ENCODE assay signal across 7 mouse cellular contexts in the genomic region with DNA sequence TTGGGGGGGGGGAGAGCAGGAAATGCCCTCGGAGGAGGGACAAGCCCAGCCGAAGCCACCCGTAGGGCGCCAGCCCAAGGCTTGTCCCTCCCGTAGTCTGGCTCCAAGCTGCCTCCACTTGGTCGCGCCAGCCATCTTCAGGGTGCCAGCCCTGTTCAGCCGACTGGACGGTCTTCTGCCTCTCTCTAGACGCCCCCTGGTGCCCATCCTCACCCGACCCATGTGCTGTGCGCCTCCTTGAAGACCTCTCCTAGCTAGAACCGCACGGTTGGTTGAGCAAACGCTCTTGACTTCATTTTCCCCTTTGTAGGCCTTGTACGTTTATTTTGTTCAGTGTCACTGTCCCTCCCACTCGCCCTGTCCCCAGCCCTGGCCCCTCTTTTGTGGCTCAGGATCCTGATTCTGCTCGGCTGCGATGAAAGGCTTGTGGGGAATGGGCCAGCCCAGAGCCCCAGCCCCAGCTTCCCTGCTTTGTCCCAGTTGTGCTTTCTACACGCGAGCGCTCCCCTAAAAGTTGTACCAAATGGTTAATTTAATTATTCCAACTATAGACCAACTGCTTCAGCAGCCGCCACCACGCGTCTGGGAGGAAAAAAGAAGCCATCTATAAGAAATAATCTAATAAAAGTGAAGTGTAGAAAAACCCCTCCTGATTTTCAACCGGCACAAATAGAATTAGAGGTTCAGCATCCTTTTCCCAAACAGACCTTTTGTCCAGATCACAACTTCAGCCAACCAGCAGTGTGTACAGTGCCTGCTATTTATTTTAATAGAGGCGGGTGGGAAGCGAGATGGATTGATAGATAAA. TPM values are rescaled to one million over a fixed set of nuclear protein-coding genes. Genes with fewer than 3 reads are reported as not detected.
A peak's percentile ranks its signal among the peaks of the same experiment; 100 is the strongest.
DNase-seq lines count a peak whose midpoint lies in the region; ATAC-seq lines count a peak whose summit lies in the region.

No protein-coding gene starts in this region.

- H3K9ac ChIP-seq in intestine, embryonic 15.5 days: no peak overlapping the region

- H3K4me3 ChIP-seq in forebrain, embryonic 10.5 days: peak overlapping the region; percentile 30
- no peak overlapping the region for H3K4me3 ChIP-seq in intestine, embryonic 15.5 days (replicated peaks)

- peaks cover 50% of the 10 kb centered on the region for H3K4me1 ChIP-seq in forebrain, embryonic 10.5 days
- H3K4me1 ChIP-seq in intestine, embryonic 15.5 days (replicated peaks): no peaks in the 10 kb centered on the region

- DNase-seq in lung, postnatal 10 days: peak; percentile 18
- no peak for DNase-seq in lung, postnatal 25 days (ENCODE audit: low spot score)
- peak; percentile 69 for DNase-seq in forebrain, embryonic 10.5 days (ENCODE audit: extremely low spot score, low spot score)
- DNase-seq in retina, embryonic 14.5 days (ENCODE audit: low spot score): peak; percentile 71
- DNase-seq in layer of hippocampus, adult 18-20 months (ENCODE audit: low spot score in 2 of 2): no peak
- no peak for DNase-seq in left cerebral cortex, adult 11 months (ENCODE audit: low spot score)

- H3K36me3 ChIP-seq in forebrain, embryonic 10.5 days (replicated peaks): no peaks in the 10 kb centered on the region
- H3K36me3 ChIP-seq in intestine, embryonic 15.5 days: no peaks in the 10 kb centered on the region

- ATAC-seq in intestine, embryonic 15.5 days: peak; percentile 57; the same call in 1 of the 2 replicates

- WGBS in forebrain, embryonic 10.5 days: 1% methylated on average over 28 of the region's 28 CpGs
- 3% methylated on average over 28 of the region's 28 CpGs for WGBS in intestine, embryonic 15.5 days

- no peak overlapping the region for H3K4me2 ChIP-seq in intestine, embryonic 15.5 days (replicated peaks)

- H3K9me3 ChIP-seq in forebrain, embryonic 10.5 days: no peaks in the 10 kb centered on the region
- H3K9me3 ChIP-seq in intestine, embryonic 15.5 days: no peaks in the 10 kb centered on the region

- peaks cover 99% of the 10 kb centered on the region for H3K27me3 ChIP-seq in forebrain, embryonic 10.5 days (ENCODE audit: poor library complexity, severe bottlenecking)
- H3K27me3 ChIP-seq in intestine, embryonic 15.5 days (replicated peaks): peaks cover 82% of the 10 kb centered on the region

- H3K27ac ChIP-seq in forebrain, embryonic 10.5 days: no peak overlapping the region
- peak overlapping the region; percentile 32; the same call in 1 of the 2 replicates for H3K27ac ChIP-seq in intestine, embryonic 15.5 days

RNA-seq across cellular contexts. Expression of gene Phox2b, which starts 2.9 kb away (rescaled TPM):
- polyA plus RNA-seq in forebrain, embryonic 10.5 days (2016; fragmentation: Nextera tagmentation; extraction: Ambion mirVana): 0.05 TPM in 1 of 2 replicates, not detected in the other
- polyA plus RNA-seq in intestine, embryonic 15.5 days (2015; fragmentation: Nextera tagmentation; extraction: Ambion mirVana): 24.1 and 27.7 TPM in 2 replicates
- total RNA-seq in layer of hippocampus, adult 18-20 months (2021): not detected

Comparison
In these comparisons a context has a peak if more than half of its experiments do, and no peak if none do; other contexts are left out.
1. DNase-seq: peak in lung, postnatal 10 days (single experiment), forebrain, embryonic 10.5 days (single experiment) and retina, embryonic 14.5 days (single experiment); none in lung, postnatal 25 days (single experiment), layer of hippocampus, adult 18-20 months (0 of 2) and left cerebral cortex, adult 11 months (single experiment).
2. RNA of gene Phox2b, which starts 2.9 kb away (polyA plus RNA-seq): 24.1 to 27.7 TPM in intestine, embryonic 15.5 days; 0.05 TPM in forebrain, embryonic 10.5 days; every median in the first group is over 10 times any median in the second.